Mouse (Mus musculus) 416B (cell line): ENCODE data around the gene Snrpd2.

Source experiments
- DNase-seq: peaks from one replicate; pipeline ENCODE4 v3.0.0; 2011; ENCODE audit warnings: low read depth

The Snrpd2 gene

GRCm38 (mm10) chr7:19178035-19178434 is 28.5 kb downstream of the Snrpd2 start:
- no peak for DNase-seq

- peak; percentile 72 for DNase-seq
Observed at GRCm38 (mm10) chr7:19178443-19179092, 29.0 kb downstream of the Snrpd2 start.

- DNase-seq: no peak
Observed at GRCm38 (mm10) chr7:19179173-19179572, 29.7 kb downstream of the Snrpd2 start.

- no peak for DNase-seq
Observed at GRCm38 (mm10) chr7:19179936-19180335, 30.4 kb downstream of the Snrpd2 start.

- peak; percentile 87 for DNase-seq
Observed at GRCm38 (mm10) chr7:19180862-19181429, 31.4 kb downstream of the Snrpd2 start.

- no peak for DNase-seq
Observed at GRCm38 (mm10) chr7:19184250-19184649, 34.7 kb downstream of the Snrpd2 start.

- DNase-seq: no peak
Observed at GRCm38 (mm10) chr7:19184758-19185157, 35.2 kb downstream of the Snrpd2 start.

DNA sequence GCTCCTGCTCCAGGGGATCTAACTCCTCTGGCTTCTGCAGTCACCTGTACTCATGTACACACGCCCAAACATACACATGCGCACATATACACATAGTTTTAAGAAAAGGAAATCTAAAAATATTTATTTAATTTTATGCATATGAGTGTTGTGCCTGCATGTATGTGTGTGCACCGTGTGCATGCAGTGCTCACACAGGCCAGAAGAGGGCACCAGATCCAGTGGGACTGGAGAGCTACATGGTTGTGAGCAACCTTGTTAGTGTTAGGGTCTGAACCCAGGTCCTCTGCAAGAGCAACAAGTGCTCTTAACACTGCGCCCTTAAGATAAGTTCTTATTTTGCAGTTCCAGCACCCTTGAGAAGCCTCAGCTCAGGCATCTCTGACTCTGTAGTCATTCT is 45.2 kb downstream of the Snrpd2 start:
- DNase-seq: no peak

DNA sequence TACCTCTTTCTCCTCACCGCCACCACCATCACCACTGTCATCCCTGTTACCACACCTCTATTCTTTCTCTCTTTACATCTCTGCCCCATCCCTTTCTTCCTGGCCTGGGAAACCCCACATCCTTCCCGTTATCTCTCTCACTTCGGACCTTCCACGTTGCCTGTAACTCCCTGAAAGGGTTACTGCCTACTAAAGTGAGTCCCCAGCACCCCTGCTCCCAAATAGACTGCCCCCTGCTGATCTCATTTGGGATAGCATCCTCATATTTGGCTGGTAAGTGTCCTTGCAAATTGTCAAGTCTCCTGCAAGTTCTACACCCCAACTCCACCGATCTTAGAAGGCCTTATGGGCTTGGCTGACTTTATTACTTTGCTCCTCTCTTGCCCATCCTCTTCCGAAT is 47.2 kb downstream of the Snrpd2 start:
- DNase-seq: peak; percentile 78

GRCm38 (mm10) chr7:19197985-19198384 is 48.5 kb downstream of the Snrpd2 start:
- peak; percentile 58 for DNase-seq

- DNase-seq: no peak
Observed at GRCm38 (mm10) chr7:19201660-19202059, 52.1 kb downstream of the Snrpd2 start.

DNA sequence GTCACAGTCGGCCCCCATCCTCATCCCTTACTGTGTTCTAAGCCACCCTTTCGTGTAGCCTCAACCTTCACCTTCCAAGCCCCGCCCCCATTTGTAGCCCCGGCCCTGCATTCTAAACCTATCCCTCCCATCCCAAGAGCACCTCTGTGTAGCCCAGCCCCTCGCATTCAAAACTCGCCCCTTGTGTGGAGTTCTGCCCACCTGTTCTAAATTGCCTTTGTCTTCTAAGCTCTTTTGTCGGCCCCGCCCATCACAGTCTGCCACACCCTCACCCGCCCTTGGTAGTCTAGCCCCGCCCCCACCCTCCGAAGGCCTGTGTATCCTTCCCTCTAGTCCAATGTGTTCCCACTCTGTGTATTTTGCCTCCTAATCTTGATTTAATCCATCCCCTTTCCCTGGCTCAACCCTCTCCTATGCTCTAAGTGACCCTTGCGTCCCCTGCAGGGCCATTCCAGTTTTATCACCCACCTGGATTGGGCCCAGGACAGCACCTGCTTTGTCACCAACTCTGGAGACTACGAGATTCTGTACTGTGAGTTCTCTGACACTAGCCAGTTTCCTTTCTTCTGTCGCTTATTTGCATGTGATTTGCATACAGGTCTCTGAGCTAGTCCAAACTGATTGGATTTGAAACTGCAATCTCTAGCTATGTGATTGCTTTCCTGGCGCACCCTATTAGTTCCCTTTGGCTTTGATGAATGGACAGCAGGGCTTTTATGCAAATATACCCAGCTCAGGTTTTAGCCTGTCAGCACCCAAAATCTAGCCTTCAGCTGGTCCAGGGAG is 52.7 kb downstream of the Snrpd2 start:
- no peak for DNase-seq
